Mouse (Mus musculus) neutrophil, adult 5-6 weeks (primary cell): ENCODE measurements around the gene Atxn2l. TPM values are rescaled to one million over a fixed set of nuclear protein-coding genes. Genes with fewer than 3 reads are reported as not detected.

Experiments
- ATAC-seq: fragments of 151-379, 151-347 bp; 2 replicates; pipeline ENCODE4 v1.8.0; 2017; ENCODE audit warnings: mild to moderate bottlenecking, moderate TSS enrichment; ENCODE audit not compliant: insufficient number of reproducible peaks, poor library complexity, low FRiP score, severe bottlenecking; ENCODE audit errors: extremely low read depth
- total RNA-seq: library from RNA; stranded (forward); fragments of 200-1000 nt; gene quantifications from 2 replicates; pipeline ENCODE4 v1.2.3, GENCODE M21; 2017

Atxn2l gene
- total RNA-seq, 1 experiment from 2014 or later: 87.3 TPM

- no peak for ATAC-seq
Measured at GRCm38 (mm10) chr7:126466116-126466515, 37.1 kb downstream of the Atxn2l start.

- no peak for ATAC-seq
Measured at GRCm38 (mm10) chr7:126465246-126466030, 37.8 kb downstream of the Atxn2l start.

GRCm38 (mm10) chr7:126464836-126465235, 38.4 kb downstream of the Atxn2l start:
- no peak for ATAC-seq

GRCm38 (mm10) chr7:126464121-126464520, 39.1 kb downstream of the Atxn2l start:
- ATAC-seq: no peak

- no peak for ATAC-seq
Measured at GRCm38 (mm10) chr7:126463547-126463946, 39.7 kb downstream of the Atxn2l start.

GRCm38 (mm10) chr7:126463004-126463403, 40.2 kb downstream of the Atxn2l start, which contains the start of gene Atp2a1:
Gene Atp2a1 (minus strand): TSS chr7:126463108.
- no peak for ATAC-seq

- ATAC-seq: no peak
Measured at GRCm38 (mm10) chr7:126461626-126462025, 41.6 kb downstream of the Atxn2l start.

GRCm38 (mm10) chr7:126460623-126461399, 42.4 kb downstream of the Atxn2l start:
- ATAC-seq: no peak

- no peak for ATAC-seq
Measured at GRCm38 (mm10) chr7:126458844-126459618, 44.2 kb downstream of the Atxn2l start.

- no peak for ATAC-seq
Measured at GRCm38 (mm10) chr7:126458225-126458624, 45.0 kb downstream of the Atxn2l start.

- no peak for ATAC-seq
Measured at GRCm38 (mm10) chr7:126456382-126457266, 46.6 kb downstream of the Atxn2l start.

GRCm38 (mm10) chr7:126455242-126455641, 48.0 kb downstream of the Atxn2l start:
- no peak for ATAC-seq

GRCm38 (mm10) chr7:126453861-126454260, 49.4 kb downstream of the Atxn2l start:
- no peak for ATAC-seq

- ATAC-seq: no peak
Measured at GRCm38 (mm10) chr7:126452244-126452643, 51.0 kb downstream of the Atxn2l start.

GRCm38 (mm10) chr7:126450641-126451040, 52.6 kb downstream of the Atxn2l start:
- no peak for ATAC-seq

GRCm38 (mm10) chr7:126449991-126450390, 53.2 kb downstream of the Atxn2l start:
- no peak for ATAC-seq

GRCm38 (mm10) chr7:126448481-126448880, 54.8 kb downstream of the Atxn2l start:
- 0 out of 2 replicates have a peak, but pooled peaks have one; percentile 15 for ATAC-seq

GRCm38 (mm10) chr7:126446217-126446616, 57.0 kb downstream of the Atxn2l start:
- ATAC-seq: no peak
